Mouse (Mus musculus): ENCODE measurements at regions not wholly inside any gene's neighbourhood (a gene's known extent, or its start where the extent isn't known, plus 50 kb on each side); places are given as distances from the start of the nearest gene placed in this dataset.
A peak's percentile ranks its signal among the peaks of the same experiment; 100 is the strongest.

GRCm38 (mm10) chr12:25166525-25166924, 69.6 kb upstream of the Id2 start:
- no peak overlapping the region for H3ac ChIP-seq (ENCODE audit: control insufficient read depth, insufficient read length, low read depth)

GRCm38 (mm10) chr12:25165650-25166049, 68.7 kb upstream of the Id2 start:
- TF ChIP-seq FOSL1 (IDR thresholded peaks at IDR 0.05; ENCODE audit: insufficient read depth, low read length, poor library complexity, severe bottlenecking) (no peak), CTCF (IDR thresholded peaks at IDR 0.05; ENCODE audit: control insufficient read depth, insufficient read depth, insufficient read length) (no peak), MYOD1 (IDR thresholded peaks at IDR 0.05; ENCODE audit: control insufficient read depth, insufficient read length, low read depth) (no peak), MYOG (IDR thresholded peaks at IDR 0.05; ENCODE audit: control insufficient read depth, extremely low read depth, insufficient read length) (no peak), CEBPB (IDR thresholded peaks at IDR 0.05; ENCODE audit: low read depth) (no peak), USF1 (IDR thresholded peaks at IDR 0.05; ENCODE audit: low read depth) (peak; percentile 32)
- no peaks in the 10 kb centered on the region for H3K36me3 ChIP-seq (ENCODE audit: control insufficient read depth, insufficient read depth)
- H3K79me2 ChIP-seq (ENCODE audit: control insufficient read depth, insufficient read depth), result no peaks in the 10 kb centered on the region
- H3K27me3 ChIP-seq (ENCODE audit: control insufficient read depth, insufficient read depth, insufficient read length), result no peaks in the 10 kb centered on the region
- no peak overlapping the region for H3K4me3 ChIP-seq (ENCODE audit: insufficient read depth, poor library complexity, severe bottlenecking)
- H3ac ChIP-seq (ENCODE audit: control insufficient read depth, insufficient read length, low read depth), result no peak overlapping the region
- no peaks in the 10 kb centered on the region for H3K79me3 ChIP-seq (ENCODE audit: low read depth)

More at GRCm38 (mm10) chr12:25166525-25166924, 69.6 kb upstream of the Id2 start:
- H3K79me2 ChIP-seq (ENCODE audit: control insufficient read depth, insufficient read depth), result no peaks in the 10 kb centered on the region
- no peak for TF ChIP-seq CEBPB (IDR thresholded peaks at IDR 0.05; ENCODE audit: low read depth)
- no peak for TF ChIP-seq USF1 (IDR thresholded peaks at IDR 0.05; ENCODE audit: low read depth)
- no peak for TF ChIP-seq CTCF (IDR thresholded peaks at IDR 0.05; ENCODE audit: control insufficient read depth, insufficient read depth, insufficient read length)
- no peak for TF ChIP-seq FOSL1 (IDR thresholded peaks at IDR 0.05; ENCODE audit: insufficient read depth, low read length, poor library complexity, severe bottlenecking)
- H3K4me3 ChIP-seq (ENCODE audit: insufficient read depth, poor library complexity, severe bottlenecking), result no peak overlapping the region
- H3K27me3 ChIP-seq (ENCODE audit: control insufficient read depth, insufficient read depth, insufficient read length), result no peaks in the 10 kb centered on the region
- no peaks in the 10 kb centered on the region for H3K79me3 ChIP-seq (ENCODE audit: low read depth)
- no peaks in the 10 kb centered on the region for H3K36me3 ChIP-seq (ENCODE audit: control insufficient read depth, insufficient read depth)

- Histone ChIP-seq H3K27me3 (ENCODE audit: control insufficient read depth, insufficient read depth, insufficient read length) (no peaks in the 10 kb centered on the region), H3K36me3 (ENCODE audit: control insufficient read depth, insufficient read depth) (no peaks in the 10 kb centered on the region), H3ac (ENCODE audit: control insufficient read depth, insufficient read length, low read depth) (no peak overlapping the region), H3K4me3 (ENCODE audit: insufficient read depth, poor library complexity, severe bottlenecking) (no peak overlapping the region), H3K79me2 (ENCODE audit: control insufficient read depth, insufficient read depth) (no peaks in the 10 kb centered on the region), H3K79me3 (ENCODE audit: low read depth) (no peaks in the 10 kb centered on the region)
- TF ChIP-seq CTCF (IDR thresholded peaks at IDR 0.05; ENCODE audit: control insufficient read depth, insufficient read depth, insufficient read length) (no peak), MAX (IDR thresholded peaks at IDR 0.05) (no peak), CEBPB (IDR thresholded peaks at IDR 0.05; ENCODE audit: low read depth) (no peak), USF1 (IDR thresholded peaks at IDR 0.05; ENCODE audit: low read depth) (no peak), FOSL1 (IDR thresholded peaks at IDR 0.05; ENCODE audit: insufficient read depth, low read length, poor library complexity, severe bottlenecking) (no peak), MYOG (IDR thresholded peaks at IDR 0.05; ENCODE audit: control insufficient read depth, extremely low read depth, insufficient read length) (no peak), MYOD1 (IDR thresholded peaks at IDR 0.05; ENCODE audit: control insufficient read depth, insufficient read length, low read depth) (no peak)
Measured at GRCm38 (mm10) chr12:25164724-25165123, 67.8 kb upstream of the Id2 start.

GRCm38 (mm10) chr12:25163541-25163940, 66.6 kb upstream of the Id2 start:
- no peaks in the 10 kb centered on the region for H3K79me2 ChIP-seq (ENCODE audit: control insufficient read depth, insufficient read depth)
- no peaks in the 10 kb centered on the region for H3K79me3 ChIP-seq (ENCODE audit: low read depth)
- H3K4me3 ChIP-seq (ENCODE audit: insufficient read depth, poor library complexity, severe bottlenecking), result no peak overlapping the region
- no peaks in the 10 kb centered on the region for H3K27me3 ChIP-seq (ENCODE audit: control insufficient read depth, insufficient read depth, insufficient read length)
- no peaks in the 10 kb centered on the region for H3K36me3 ChIP-seq (ENCODE audit: control insufficient read depth, insufficient read depth)
- no peak for TF ChIP-seq FOSL1 (IDR thresholded peaks at IDR 0.05; ENCODE audit: insufficient read depth, low read length, poor library complexity, severe bottlenecking)
- TF ChIP-seq MYOD1 (IDR thresholded peaks at IDR 0.05; ENCODE audit: control insufficient read depth, insufficient read length, low read depth), result no peak
- no peak for TF ChIP-seq MYOG (IDR thresholded peaks at IDR 0.05; ENCODE audit: control insufficient read depth, extremely low read depth, insufficient read length)
- no peak for TF ChIP-seq USF1 (IDR thresholded peaks at IDR 0.05; ENCODE audit: low read depth)
- no peak for TF ChIP-seq CTCF (IDR thresholded peaks at IDR 0.05; ENCODE audit: control insufficient read depth, insufficient read depth, insufficient read length)
- no peak for TF ChIP-seq CEBPB (IDR thresholded peaks at IDR 0.05; ENCODE audit: low read depth)
- no peak for TF ChIP-seq MAX (IDR thresholded peaks at IDR 0.05)
- no peak overlapping the region for H3ac ChIP-seq (ENCODE audit: control insufficient read depth, insufficient read length, low read depth)

GRCm38 (mm10) chr12:25162843-25163242, 65.9 kb upstream of the Id2 start:
- Histone ChIP-seq H3ac (ENCODE audit: control insufficient read depth, insufficient read length, low read depth) (no peak overlapping the region), H3K79me2 (ENCODE audit: control insufficient read depth, insufficient read depth) (no peaks in the 10 kb centered on the region), H3K27me3 (ENCODE audit: control insufficient read depth, insufficient read depth, insufficient read length) (no peaks in the 10 kb centered on the region), H3K79me3 (ENCODE audit: low read depth) (no peaks in the 10 kb centered on the region), H3K36me3 (ENCODE audit: control insufficient read depth, insufficient read depth) (no peaks in the 10 kb centered on the region), H3K4me3 (ENCODE audit: insufficient read depth, poor library complexity, severe bottlenecking) (no peak overlapping the region)
- TF ChIP-seq FOSL1 (IDR thresholded peaks at IDR 0.05; ENCODE audit: insufficient read depth, low read length, poor library complexity, severe bottlenecking), result no peak
- no peak for TF ChIP-seq MAX (IDR thresholded peaks at IDR 0.05)
- no peak for TF ChIP-seq CTCF (IDR thresholded peaks at IDR 0.05; ENCODE audit: control insufficient read depth, insufficient read depth, insufficient read length)
- no peak for TF ChIP-seq CEBPB (IDR thresholded peaks at IDR 0.05; ENCODE audit: low read depth)
- TF ChIP-seq USF1 (IDR thresholded peaks at IDR 0.05; ENCODE audit: low read depth), result no peak
- no peak for TF ChIP-seq MYOD1 (IDR thresholded peaks at IDR 0.05; ENCODE audit: control insufficient read depth, insufficient read length, low read depth)
- no peak for TF ChIP-seq MYOG (IDR thresholded peaks at IDR 0.05; ENCODE audit: control insufficient read depth, extremely low read depth, insufficient read length)

- Histone ChIP-seq H3K79me2 (ENCODE audit: control insufficient read depth, insufficient read depth) (no peaks in the 10 kb centered on the region), H3K27me3 (ENCODE audit: control insufficient read depth, insufficient read depth, insufficient read length) (no peaks in the 10 kb centered on the region), H3K4me3 (ENCODE audit: insufficient read depth, poor library complexity, severe bottlenecking) (no peak overlapping the region), H3K36me3 (ENCODE audit: control insufficient read depth, insufficient read depth) (no peaks in the 10 kb centered on the region), H3K79me3 (ENCODE audit: low read depth) (no peaks in the 10 kb centered on the region), H3ac (ENCODE audit: control insufficient read depth, insufficient read length, low read depth) (no peak overlapping the region)
- TF ChIP-seq MAX (IDR thresholded peaks at IDR 0.05), result no peak
Measured at GRCm38 (mm10) chr12:25161939-25162338, 65.0 kb upstream of the Id2 start.
